Mouse (Mus musculus): ENCODE data around the gene Ppil4. TPM values are rescaled to one million over a fixed set of nuclear protein-coding genes. Genes with fewer than 3 reads are reported as not detected.

Ppil4 gene
- polyA plus RNA-seq, 1 experiment: 13.4 TPM

GRCm38 (mm10) chr10:7845136-7845535, 52.4 kb downstream of the Ppil4 start:
- Histone ChIP-seq H3K36me3 (ENCODE audit: control insufficient read depth, insufficient read depth, low read length) (no peaks in the 10 kb centered on the region), H3K27me3 (ENCODE audit: control insufficient read depth, insufficient read depth, low read length) (no peaks in the 10 kb centered on the region), H3K27ac (ENCODE audit: control insufficient read depth, insufficient read depth, low read length) (no peak overlapping the region), H3K4me1 (replicated peaks; ENCODE audit: control insufficient read depth, insufficient read depth, low read length) (peaks cover 24% of the 10 kb centered on the region), H3K4me3 (ENCODE audit: control insufficient read depth, insufficient read depth, low read length) (no peak overlapping the region)
- no peak for TF ChIP-seq POLR2A (IDR thresholded peaks at IDR 0.05; ENCODE audit: control insufficient read depth, extremely low read depth, insufficient read depth, low read length, poor library complexity)
- TF ChIP-seq CTCF (IDR thresholded peaks at IDR 0.05; ENCODE audit: borderline replicate concordance, control insufficient read depth, extremely low read depth, insufficient read depth, low read length, poor library complexity): no peak
- no peak for DNase-seq
- WGBS: 91% methylated on average over 8 of the region's 8 CpGs

GRCm38 (mm10) chr10:7845991-7846390, 53.3 kb downstream of the Ppil4 start:
- Histone ChIP-seq H3K4me3 (ENCODE audit: control insufficient read depth, insufficient read depth, low read length) (no peak overlapping the region), H3K36me3 (ENCODE audit: control insufficient read depth, insufficient read depth, low read length) (no peaks in the 10 kb centered on the region), H3K27ac (ENCODE audit: control insufficient read depth, insufficient read depth, low read length) (no peak overlapping the region), H3K27me3 (ENCODE audit: control insufficient read depth, insufficient read depth, low read length) (no peaks in the 10 kb centered on the region), H3K4me1 (replicated peaks; ENCODE audit: control insufficient read depth, insufficient read depth, low read length) (peaks cover 24% of the 10 kb centered on the region)
- WGBS: 90% methylated on average over 4 of the region's 4 CpGs
- TF ChIP-seq CTCF (IDR thresholded peaks at IDR 0.05; ENCODE audit: borderline replicate concordance, control insufficient read depth, extremely low read depth, insufficient read depth, low read length, poor library complexity): no peak
- TF ChIP-seq POLR2A (IDR thresholded peaks at IDR 0.05; ENCODE audit: control insufficient read depth, extremely low read depth, insufficient read depth, low read length, poor library complexity): no peak
- no peak for DNase-seq

GRCm38 (mm10) chr10:7847166-7847605, 54.5 kb downstream of the Ppil4 start:
- Histone ChIP-seq H3K4me3 (ENCODE audit: control insufficient read depth, insufficient read depth, low read length) (no peak overlapping the region), H3K27me3 (ENCODE audit: control insufficient read depth, insufficient read depth, low read length) (no peaks in the 10 kb centered on the region), H3K4me1 (replicated peaks; ENCODE audit: control insufficient read depth, insufficient read depth, low read length) (peaks cover 14% of the 10 kb centered on the region), H3K36me3 (ENCODE audit: control insufficient read depth, insufficient read depth, low read length) (no peaks in the 10 kb centered on the region), H3K27ac (ENCODE audit: control insufficient read depth, insufficient read depth, low read length) (no peak overlapping the region)
- no peak for DNase-seq
- 18% methylated on average over 2 of the region's 2 CpGs for WGBS
- no peak for TF ChIP-seq CTCF (IDR thresholded peaks at IDR 0.05; ENCODE audit: borderline replicate concordance, control insufficient read depth, extremely low read depth, insufficient read depth, low read length, poor library complexity)
- TF ChIP-seq POLR2A (IDR thresholded peaks at IDR 0.05; ENCODE audit: control insufficient read depth, extremely low read depth, insufficient read depth, low read length, poor library complexity): no peak

- DNase-seq: no peak
- no peak overlapping the region for H3K27ac ChIP-seq (ENCODE audit: control insufficient read depth, insufficient read depth, low read length)
- H3K4me3 ChIP-seq (ENCODE audit: control insufficient read depth, insufficient read depth, low read length): no peak overlapping the region
- no peaks in the 10 kb centered on the region for H3K27me3 ChIP-seq (ENCODE audit: control insufficient read depth, insufficient read depth, low read length)
- no peak for TF ChIP-seq CTCF (IDR thresholded peaks at IDR 0.05; ENCODE audit: borderline replicate concordance, control insufficient read depth, extremely low read depth, insufficient read depth, low read length, poor library complexity)
- TF ChIP-seq POLR2A (IDR thresholded peaks at IDR 0.05; ENCODE audit: control insufficient read depth, extremely low read depth, insufficient read depth, low read length, poor library complexity): no peak
- H3K4me1 ChIP-seq (replicated peaks; ENCODE audit: control insufficient read depth, insufficient read depth, low read length): no peaks in the 10 kb centered on the region
- no peaks in the 10 kb centered on the region for H3K36me3 ChIP-seq (ENCODE audit: control insufficient read depth, insufficient read depth, low read length)
- WGBS: 70% methylated on average over 3 of the region's 3 CpGs
Measured at GRCm38 (mm10) chr10:7851891-7852290, 59.2 kb downstream of the Ppil4 start.

- no peaks in the 10 kb centered on the region for H3K27me3 ChIP-seq (ENCODE audit: control insufficient read depth, insufficient read depth, low read length)
- WGBS: 95% methylated on average over 7 of the region's 7 CpGs
- H3K36me3 ChIP-seq (ENCODE audit: control insufficient read depth, insufficient read depth, low read length): no peaks in the 10 kb centered on the region
- no peak overlapping the region for H3K4me3 ChIP-seq (ENCODE audit: control insufficient read depth, insufficient read depth, low read length)
- DNase-seq: no peak
- no peak overlapping the region for H3K27ac ChIP-seq (ENCODE audit: control insufficient read depth, insufficient read depth, low read length)
- TF ChIP-seq POLR2A (IDR thresholded peaks at IDR 0.05; ENCODE audit: control insufficient read depth, extremely low read depth, insufficient read depth, low read length, poor library complexity) (no peak), CTCF (IDR thresholded peaks at IDR 0.05; ENCODE audit: borderline replicate concordance, control insufficient read depth, extremely low read depth, insufficient read depth, low read length, poor library complexity) (no peak)
- H3K4me1 ChIP-seq (replicated peaks; ENCODE audit: control insufficient read depth, insufficient read depth, low read length): no peaks in the 10 kb centered on the region
Measured at GRCm38 (mm10) chr10:7860494-7860893, 67.8 kb downstream of the Ppil4 start.

GRCm38 (mm10) chr10:7861259-7861936, 68.7 kb downstream of the Ppil4 start:
- Histone ChIP-seq H3K36me3 (ENCODE audit: control insufficient read depth, insufficient read depth, low read length) (no peaks in the 10 kb centered on the region), H3K27ac (ENCODE audit: control insufficient read depth, insufficient read depth, low read length) (no peak overlapping the region; the same call in 1 of the 2 replicates), H3K4me1 (replicated peaks; ENCODE audit: control insufficient read depth, insufficient read depth, low read length) (no peaks in the 10 kb centered on the region), H3K4me3 (ENCODE audit: control insufficient read depth, insufficient read depth, low read length) (no peak overlapping the region), H3K27me3 (ENCODE audit: control insufficient read depth, insufficient read depth, low read length) (no peaks in the 10 kb centered on the region)
- TF ChIP-seq POLR2A (IDR thresholded peaks at IDR 0.05; ENCODE audit: control insufficient read depth, extremely low read depth, insufficient read depth, low read length, poor library complexity) (no peak), CTCF (IDR thresholded peaks at IDR 0.05; ENCODE audit: borderline replicate concordance, control insufficient read depth, extremely low read depth, insufficient read depth, low read length, poor library complexity) (no peak)
- 97% methylated on average over 14 of the region's 14 CpGs for WGBS
- DNase-seq: no peak
